Mouse (Mus musculus) CD8-positive naive resting alpha-beta T cell, adult 2 months (primary cell): ENCODE measurements around the gene Cct7.
"Not testable (repeated sequence)": the region's sequence is repeated elsewhere in the genome, so short reads cannot be mapped to it uniquely, and the experiment has no call there.

Experiments used
- DNase-seq, 2 experiments: peaks; one replicate each; pipeline ENCODE4 v3.0.0; 2022; ENCODE audit warnings: low read depth in 2 of 2, low spot score in 2 of 2

Gene Cct7

GRCm38 (mm10) chr6:85450697-85451663 is at the start of gene Cct7:
Cct7 (plus strand) TSS chr6:85451514.
- peak; percentile 96 for DNase-seq

GRCm38 (mm10) chr6:85402613-85403012 is 48.7 kb upstream of the Cct7 start:
- DNase-seq: no peak

GRCm38 (mm10) chr6:85403039-85403438 is 48.3 kb upstream of the Cct7 start:
- DNase-seq: no peak

GRCm38 (mm10) chr6:85409003-85409402 is 42.3 kb upstream of the Cct7 start:
- no peak for DNase-seq

- DNase-seq: no peak
Observed at GRCm38 (mm10) chr6:85410771-85411273, 40.5 kb upstream of the Cct7 start.

- DNase-seq: no peak
Observed at GRCm38 (mm10) chr6:85415829-85416228, 35.5 kb upstream of the Cct7 start.

- no peak for DNase-seq
Observed at GRCm38 (mm10) chr6:85419150-85419549, 32.2 kb upstream of the Cct7 start.

- DNase-seq: no peak
Observed at GRCm38 (mm10) chr6:85423836-85424379, 27.4 kb upstream of the Cct7 start, which contains the start of gene Noto. Noto (plus strand) TSS chr6:85423886.

- DNase-seq: no peak
Observed at GRCm38 (mm10) chr6:85431274-85431841, 20.0 kb upstream of the Cct7 start.

GRCm38 (mm10) chr6:85431842-85432431 is 19.4 kb upstream of the Cct7 start, which contains the start of gene Smyd5:
Smyd5 (plus strand) TSS chr6:85431989.
- DNase-seq: peak; percentile 78 to 88

- no peak for DNase-seq
Observed at GRCm38 (mm10) chr6:85433865-85434264, 17.4 kb upstream of the Cct7 start.

GRCm38 (mm10) chr6:85436204-85436603 is 15.1 kb upstream of the Cct7 start:
- no peak for DNase-seq

- no peak for DNase-seq
Observed at GRCm38 (mm10) chr6:85436631-85437030, 14.7 kb upstream of the Cct7 start.

GRCm38 (mm10) chr6:85441142-85441541 is 10.2 kb upstream of the Cct7 start:
- DNase-seq: no peak

GRCm38 (mm10) chr6:85443488-85444233 is 7.7 kb upstream of the Cct7 start:
- DNase-seq: no peak

- DNase-seq: no peak
Observed at GRCm38 (mm10) chr6:85444266-85444965, 6.9 kb upstream of the Cct7 start.

GRCm38 (mm10) chr6:85445286-85445685 is 6.0 kb upstream of the Cct7 start:
- DNase-seq: no peak

GRCm38 (mm10) chr6:85447351-85447750 is 4.0 kb upstream of the Cct7 start:
- DNase-seq: no peak

GRCm38 (mm10) chr6:85450140-85450539 is 1.2 kb upstream of the Cct7 start:
- not testable (repeated sequence) for DNase-seq
